Mouse (Mus musculus): ENCODE measurements at regions not wholly inside any gene's neighbourhood (a gene's known extent, or its start where the extent isn't known, plus 50 kb on each side); places are given as distances from the start of the nearest gene placed in this dataset.

DNA sequence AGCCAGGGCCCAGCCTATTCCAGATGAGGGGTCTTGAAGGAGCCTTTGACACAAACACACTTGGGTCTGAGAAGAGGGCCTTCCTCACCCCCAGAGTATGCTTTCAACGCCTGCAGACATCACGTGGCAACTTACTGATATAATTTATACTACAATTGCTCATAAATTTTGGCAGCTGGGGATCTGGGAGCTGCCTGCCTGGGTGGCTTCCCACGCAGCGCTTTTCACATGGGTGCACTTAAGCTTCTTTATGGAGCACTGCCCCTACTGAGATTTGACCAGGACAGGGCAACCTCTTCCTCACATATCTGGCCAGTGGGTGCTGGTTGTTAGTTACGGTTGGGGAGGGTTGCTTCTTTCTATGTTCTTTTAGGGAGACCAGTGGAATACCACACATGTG is 61.6 kb downstream of the Spesp1 start:
- no peak for DNase-seq (ENCODE audit: low spot score)

DNA sequence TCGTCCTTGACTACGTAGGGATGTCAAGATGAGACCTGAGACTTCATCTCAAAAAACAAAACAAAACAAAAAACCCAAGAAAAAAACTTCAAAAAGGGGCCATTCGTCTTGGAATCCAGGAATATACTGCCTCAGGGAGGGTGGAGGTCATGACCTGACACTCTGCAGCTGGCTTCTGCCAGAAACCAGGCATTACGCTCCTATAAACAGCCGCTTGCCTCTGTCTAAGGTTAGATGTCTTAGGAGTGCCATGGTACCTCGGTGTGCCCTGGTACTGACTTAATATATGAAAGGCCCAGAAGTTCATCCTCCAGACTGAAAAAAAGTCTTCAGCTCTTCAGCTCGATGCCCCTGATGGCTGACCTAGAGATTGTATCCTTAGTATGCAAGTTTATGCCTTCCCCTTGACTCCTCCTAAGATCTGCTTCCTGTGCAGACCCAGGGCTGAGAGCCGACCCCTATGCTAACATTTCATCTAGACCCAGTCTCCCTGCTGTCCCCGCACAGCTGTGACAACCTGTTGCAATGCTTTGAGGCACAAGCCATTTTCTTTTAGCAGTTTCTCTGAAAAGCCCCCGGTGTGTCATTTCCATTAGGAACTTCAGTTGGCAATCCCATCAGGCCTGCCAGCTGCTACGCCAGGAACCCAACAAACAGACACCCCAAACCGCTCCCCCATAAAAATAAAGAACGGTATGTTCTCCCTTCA is 66.7 kb downstream of the Spesp1 start:
- DNase-seq (ENCODE audit: low spot score), result peak; percentile 50

DNA sequence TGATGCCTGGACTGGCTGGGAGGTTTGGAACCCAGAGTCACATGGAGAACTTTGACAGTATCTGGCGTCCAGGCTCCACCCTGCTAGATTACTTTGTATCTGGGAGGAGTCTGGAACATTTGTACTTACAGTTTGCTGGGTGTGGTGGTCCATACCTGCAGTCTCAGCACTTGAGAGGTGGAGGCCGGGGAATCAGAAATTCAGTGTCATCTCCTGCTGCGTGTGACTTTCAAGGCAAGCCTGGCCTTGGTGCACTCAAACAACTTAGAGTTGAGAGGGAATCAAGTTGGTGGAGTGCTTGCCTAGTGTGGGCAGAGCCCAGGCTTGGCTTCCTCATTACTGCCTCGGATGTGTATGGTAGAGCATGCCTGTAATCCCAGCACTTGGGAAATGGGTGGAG is 67.5 kb downstream of the Spesp1 start:
- no peak for DNase-seq (ENCODE audit: low spot score)

GRCm38 (mm10) chr9:62212615-62213014 is 69.4 kb downstream of the Spesp1 start:
- DNase-seq (ENCODE audit: low spot score), result no peak

DNA sequence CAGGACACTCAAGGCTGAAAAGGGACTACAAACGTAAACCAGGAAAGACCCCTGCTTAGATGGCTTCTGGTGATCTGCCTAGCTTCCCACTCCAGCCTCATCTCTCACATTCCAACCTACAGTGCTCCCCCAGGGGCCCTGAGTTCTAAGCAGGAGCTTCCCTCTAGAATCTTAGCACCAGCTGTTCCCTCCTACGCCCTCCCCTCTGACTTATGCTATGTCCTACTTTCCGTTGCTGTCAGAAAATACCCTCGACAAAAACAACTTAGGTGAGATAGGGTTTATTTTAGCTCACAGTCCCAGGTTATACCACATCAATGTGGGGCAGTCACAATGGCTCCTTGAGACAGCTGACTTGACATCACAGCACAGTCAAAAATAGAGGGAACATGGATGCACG is 71.2 kb downstream of the Spesp1 start:
- no peak for DNase-seq (ENCODE audit: low spot score)

GRCm38 (mm10) chr9:62208436-62208835 is 73.6 kb downstream of the Spesp1 start:
- DNase-seq (ENCODE audit: low spot score), result no peak

- DNase-seq (ENCODE audit: low spot score), result peak; percentile 49
Measured at GRCm38 (mm10) chr9:62205264-62205663, 76.7 kb downstream of the Spesp1 start.

DNA sequence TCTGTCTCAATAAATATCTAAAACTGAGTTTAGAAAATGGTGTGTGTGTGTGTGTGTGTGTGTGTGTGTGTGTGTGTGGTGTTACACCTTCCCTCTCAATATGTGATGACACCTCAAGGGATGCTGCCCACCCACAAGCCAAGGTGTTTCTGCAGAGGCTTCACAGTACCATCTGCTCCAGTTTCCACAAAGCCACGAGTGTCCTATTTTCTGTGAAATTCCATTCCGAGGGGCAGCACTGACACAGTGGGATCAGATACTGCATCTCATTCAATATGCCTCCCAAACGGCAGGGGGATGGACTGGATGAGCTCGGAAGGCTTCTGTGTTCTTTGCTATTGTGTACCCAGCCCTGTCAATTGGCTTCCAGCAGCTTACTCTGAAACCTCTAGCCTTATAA is 78.5 kb downstream of the Spesp1 start:
- no peak for DNase-seq (ENCODE audit: low spot score)

GRCm38 (mm10) chr9:62202331-62202730 is 79.7 kb downstream of the Spesp1 start:
- no peak for DNase-seq (ENCODE audit: low spot score)

DNA sequence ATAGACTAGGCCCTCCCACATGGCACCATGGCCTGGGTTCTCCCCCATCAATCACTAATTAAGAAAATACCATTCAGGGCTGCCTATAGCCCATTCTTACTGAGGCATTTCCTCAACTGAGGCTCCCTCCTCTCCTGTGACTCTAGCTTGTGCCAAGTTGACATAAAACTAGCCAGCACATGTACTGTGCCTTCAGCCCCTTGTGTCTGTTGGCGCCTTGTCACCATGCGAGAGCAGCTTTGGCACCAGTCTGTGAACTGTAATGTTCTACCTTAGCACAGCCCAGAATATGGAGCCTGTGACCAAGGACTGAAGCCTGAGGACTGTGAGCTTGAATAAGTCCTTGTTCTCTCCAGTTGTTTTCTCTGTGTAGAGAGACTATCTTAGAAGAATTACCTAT is 75.0 kb upstream of the Glce start:
- no peak for DNase-seq (ENCODE audit: low spot score)

DNA sequence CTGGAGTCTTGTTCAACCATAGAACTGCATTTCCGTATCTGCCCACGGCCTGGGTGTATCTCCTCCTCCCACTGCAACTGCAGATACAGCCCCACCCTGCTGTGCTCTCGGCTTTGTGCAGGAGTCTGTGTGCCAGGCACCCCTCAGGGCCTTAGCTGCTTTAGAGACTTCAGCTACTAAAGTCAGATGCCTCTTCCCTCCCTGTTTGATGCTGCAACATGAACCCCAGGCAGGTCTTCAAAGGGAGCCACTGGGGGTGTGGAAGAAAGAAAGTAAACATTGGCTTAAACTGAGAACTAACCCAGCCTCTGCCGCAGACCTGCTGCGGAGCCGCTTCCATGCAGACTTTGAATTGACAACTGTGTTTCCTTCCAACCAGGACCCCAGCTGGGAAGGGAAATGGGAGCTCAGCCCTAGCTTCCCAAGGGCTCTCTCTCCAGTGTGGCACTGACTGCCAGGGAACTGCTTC is 70.0 kb upstream of the Glce start:
- peak; percentile 22 for DNase-seq (ENCODE audit: low spot score)

DNA sequence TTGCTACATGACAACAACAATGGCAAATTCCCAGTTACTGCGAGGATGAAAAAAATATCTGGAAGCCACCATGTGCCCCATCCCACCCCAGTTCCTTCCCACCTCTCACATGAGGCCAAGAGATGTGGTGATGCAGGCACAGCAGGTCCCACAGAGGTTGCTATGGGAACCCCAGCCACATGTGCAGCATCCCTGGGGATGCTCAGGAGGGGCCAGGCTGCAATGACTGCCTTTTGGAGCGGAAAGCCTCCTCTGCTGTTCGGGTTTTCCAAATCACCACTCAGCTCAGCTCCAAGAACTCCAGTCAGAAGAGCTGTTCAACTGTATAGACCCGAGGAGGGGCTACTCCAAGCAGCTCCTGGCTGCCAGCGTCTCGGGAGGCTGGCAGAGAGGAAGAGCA is 68.0 kb upstream of the Glce start:
- DNase-seq (ENCODE audit: low spot score), result no peak

GRCm38 (mm10) chr9:62188835-62189234 is 66.4 kb upstream of the Glce start:
- no peak for DNase-seq (ENCODE audit: low spot score)

DNA sequence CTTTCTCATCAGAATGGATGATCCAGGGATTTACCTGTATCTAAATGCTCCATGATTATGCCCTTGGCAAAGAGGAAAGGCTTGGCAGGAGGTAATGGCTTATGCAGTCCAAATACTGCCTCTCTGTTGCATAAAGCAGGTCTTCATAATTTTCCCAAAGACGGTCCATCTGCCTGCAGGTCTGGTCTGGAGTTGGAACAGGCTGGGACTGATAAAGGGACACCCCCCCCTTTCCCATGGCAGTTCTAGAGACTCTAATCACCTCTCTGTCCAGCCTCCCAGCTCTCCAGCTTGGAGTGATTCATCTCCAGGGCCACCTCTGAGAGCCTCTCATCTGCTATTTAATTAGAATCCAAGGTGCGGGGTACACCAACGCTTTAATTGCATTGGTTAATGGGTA is 65.9 kb upstream of the Glce start:
- no peak for DNase-seq (ENCODE audit: low spot score)

- no peak for DNase-seq (ENCODE audit: low spot score)
Measured at GRCm38 (mm10) chr9:62186886-62187285, 64.4 kb upstream of the Glce start.

DNA sequence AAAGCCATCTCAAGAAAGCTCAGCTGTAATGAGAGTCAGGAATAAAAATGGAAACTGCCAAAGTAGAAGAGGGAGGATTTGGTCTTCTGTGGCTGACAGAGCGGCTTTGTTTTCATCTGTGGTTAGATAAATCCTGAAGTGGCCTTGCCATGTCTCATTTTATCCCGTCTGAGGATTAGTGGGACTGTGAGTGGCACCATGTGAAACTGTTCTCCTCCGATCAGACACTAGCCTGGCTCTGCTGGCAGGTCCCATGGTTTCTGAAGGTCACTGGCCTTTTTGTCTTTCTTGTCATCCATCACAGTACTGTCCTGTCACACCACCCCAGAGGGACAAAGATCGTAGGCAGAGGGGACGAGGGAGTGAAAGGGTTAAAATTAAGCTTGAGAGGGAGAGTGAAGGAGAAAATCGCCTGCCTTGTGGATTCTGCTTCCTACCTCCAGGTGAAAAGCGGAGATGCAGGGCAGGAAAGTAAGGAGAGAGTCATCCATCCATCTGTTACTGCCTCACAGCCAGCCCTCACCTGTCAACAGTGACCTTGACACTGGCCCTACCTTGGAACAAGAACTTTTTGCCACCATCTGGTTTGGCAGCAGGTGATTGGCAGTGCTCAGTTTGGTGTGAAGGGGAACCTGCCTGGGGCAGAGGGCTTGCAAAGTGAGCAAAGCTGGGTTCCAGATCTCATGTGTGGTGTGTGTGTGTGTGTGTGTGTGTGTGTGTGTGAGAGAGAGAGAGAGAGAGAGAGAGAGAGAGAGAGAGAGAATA is 63.2 kb upstream of the Glce start:
- no peak for DNase-seq (ENCODE audit: low spot score)

- DNase-seq (ENCODE audit: low spot score), result peak; percentile 32
Measured at GRCm38 (mm10) chr9:62181182-62181830, 58.9 kb upstream of the Glce start.

DNA sequence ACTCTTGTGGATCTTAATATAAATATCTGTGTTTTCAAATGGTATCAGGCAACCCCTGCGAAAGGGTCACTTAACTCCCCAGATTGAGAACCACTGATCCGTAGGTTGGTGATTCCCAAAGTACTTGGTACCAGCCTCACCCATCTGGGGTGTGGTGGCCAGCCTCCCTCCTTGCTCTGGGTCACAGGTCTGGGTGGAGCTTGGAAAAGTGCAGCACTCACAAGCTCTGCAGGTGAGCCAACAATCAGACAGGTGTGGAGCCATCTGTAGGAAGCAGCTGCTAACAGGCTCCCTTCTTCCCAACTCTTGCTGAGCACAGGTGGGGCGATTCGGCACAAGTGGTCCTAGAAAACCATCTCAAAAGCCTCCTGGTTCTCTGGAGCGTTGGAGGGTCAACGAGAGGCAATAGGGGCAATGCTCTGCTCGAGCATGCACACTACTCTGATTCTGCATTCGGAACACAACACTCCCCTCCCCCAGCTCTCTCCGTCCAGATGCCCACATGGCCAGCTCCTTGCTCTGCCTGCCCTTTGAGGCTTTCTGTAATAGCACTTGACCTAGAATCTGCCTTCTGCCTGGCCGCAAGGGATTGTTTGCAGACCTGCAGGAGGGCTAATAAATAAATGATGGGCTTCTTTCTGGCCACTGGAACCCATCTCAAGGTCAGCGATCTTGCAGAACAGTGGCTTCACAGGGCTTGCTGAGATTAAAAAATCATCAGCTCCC is 58.2 kb upstream of the Glce start:
- peak; percentile 66 for DNase-seq (ENCODE audit: low spot score)

DNA sequence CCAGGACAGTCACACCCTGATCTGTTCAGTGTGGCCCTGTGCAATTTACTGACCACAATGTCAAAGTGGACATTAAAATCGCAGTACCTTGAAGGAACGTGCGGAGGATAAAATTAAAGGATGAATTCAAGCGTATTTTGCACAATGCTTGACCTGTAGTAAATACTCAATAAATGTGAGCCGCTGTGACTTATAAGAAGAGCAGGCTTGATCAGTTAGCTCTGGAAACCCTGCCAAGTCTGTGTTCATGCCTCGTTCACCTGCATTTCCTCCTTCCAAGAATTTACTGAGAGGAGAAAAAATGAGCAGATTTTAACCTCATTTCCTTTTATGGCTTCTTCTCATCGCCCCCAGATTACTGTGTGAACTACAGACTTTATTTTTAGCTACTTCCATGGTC is 52.2 kb upstream of the Glce start:
- no peak for DNase-seq (ENCODE audit: low spot score)

Measured in embryo, embryonic 10.5 days (tissue).